Mouse (Mus musculus): ENCODE data around the gene Zfp523. TPM values are rescaled to one million over a fixed set of nuclear protein-coding genes. Genes with fewer than 3 reads are reported as not detected.
A peak's percentile ranks its signal among the peaks of the same experiment; 100 is the strongest.

Gene Zfp523
- polyA plus RNA-seq, 1 experiment from 2014 or later, result 11.7 TPM

GRCm38 (mm10) chr17:28184971-28185638 lies 8.2 kb downstream of the Zfp523 start:
- WGBS (ENCODE audit: missing documents), result 53% methylated on average over 7 of the region's 7 CpGs
- Histone ChIP-seq H3K36me3 (ENCODE audit: inconsistent target) (no peaks in the 10 kb centered on the region), H3K4me3 (ENCODE audit: inconsistent target) (no peak overlapping the region), H3K27ac (no peak overlapping the region), H3K79me2 (ENCODE audit: inconsistent target) (no peaks in the 10 kb centered on the region)

GRCm38 (mm10) chr17:28188313-28188712 lies 11.4 kb downstream of the Zfp523 start:
- WGBS (ENCODE audit: missing documents), result 89% methylated on average over 5 of the region's 5 CpGs
- Histone ChIP-seq H3K79me2 (ENCODE audit: inconsistent target) (no peaks in the 10 kb centered on the region), H3K4me3 (ENCODE audit: inconsistent target) (no peak overlapping the region), H3K36me3 (ENCODE audit: inconsistent target) (no peaks in the 10 kb centered on the region), H3K27ac (no peak overlapping the region)

GRCm38 (mm10) chr17:28192754-28193153 lies 15.8 kb downstream of the Zfp523 start:
- Histone ChIP-seq H3K79me2 (ENCODE audit: inconsistent target) (no peaks in the 10 kb centered on the region), H3K36me3 (ENCODE audit: inconsistent target) (no peaks in the 10 kb centered on the region), H3K4me3 (ENCODE audit: inconsistent target) (no peak overlapping the region), H3K27ac (peak overlapping the region; percentile 12)
- 31% methylated on average over 1 of the region's 1 CpGs for WGBS (ENCODE audit: missing documents)

- WGBS (ENCODE audit: missing documents), result 96% methylated on average over 3 of the region's 3 CpGs
- Histone ChIP-seq H3K36me3 (ENCODE audit: inconsistent target) (no peaks in the 10 kb centered on the region), H3K79me2 (ENCODE audit: inconsistent target) (no peaks in the 10 kb centered on the region), H3K27ac (0 out of 2 replicates have a peak overlapping the region, but pooled peaks have one; percentile 12), H3K4me3 (ENCODE audit: inconsistent target) (no peak overlapping the region)
These were observed 16.6 kb downstream of the Zfp523 start for GRCm38 (mm10) chr17:28193559-28193958.

GRCm38 (mm10) chr17:28195033-28195432 lies 18.1 kb downstream of the Zfp523 start:
- Histone ChIP-seq H3K36me3 (ENCODE audit: inconsistent target) (no peaks in the 10 kb centered on the region), H3K4me3 (ENCODE audit: inconsistent target) (no peak overlapping the region), H3K79me2 (ENCODE audit: inconsistent target) (no peaks in the 10 kb centered on the region), H3K27ac (no peak overlapping the region)
- 98% methylated on average over 10 of the region's 10 CpGs for WGBS (ENCODE audit: missing documents)

GRCm38 (mm10) chr17:28197646-28198045 lies 20.7 kb downstream of the Zfp523 start:
- 96% methylated on average over 15 of the region's 18 CpGs for WGBS (ENCODE audit: missing documents)
- no peak overlapping the region for H3K27ac ChIP-seq
- no peaks in the 10 kb centered on the region for H3K79me2 ChIP-seq (ENCODE audit: inconsistent target)
- H3K36me3 ChIP-seq (ENCODE audit: inconsistent target), result no peaks in the 10 kb centered on the region
- no peak overlapping the region for H3K4me3 ChIP-seq (ENCODE audit: inconsistent target)

GRCm38 (mm10) chr17:28201982-28202381 lies 25.1 kb downstream of the Zfp523 start:
- Histone ChIP-seq H3K36me3 (ENCODE audit: inconsistent target) (no peaks in the 10 kb centered on the region), H3K27ac (no peak overlapping the region), H3K4me3 (ENCODE audit: inconsistent target) (no peak overlapping the region), H3K79me2 (ENCODE audit: inconsistent target) (no peaks in the 10 kb centered on the region)
- 98% methylated on average over 8 of the region's 14 CpGs for WGBS (ENCODE audit: missing documents)

- H3K27ac ChIP-seq, result no peak overlapping the region
- H3K79me2 ChIP-seq (ENCODE audit: inconsistent target), result peaks cover 11% of the 10 kb centered on the region
- H3K4me3 ChIP-seq (ENCODE audit: inconsistent target), result no peak overlapping the region
- H3K36me3 ChIP-seq (ENCODE audit: inconsistent target), result no peaks in the 10 kb centered on the region
- WGBS (ENCODE audit: missing documents), result 45% methylated on average over 14 of the region's 14 CpGs
These were observed 27.3 kb downstream of the Zfp523 start for GRCm38 (mm10) chr17:28204052-28204720.

- no peaks in the 10 kb centered on the region for H3K36me3 ChIP-seq (ENCODE audit: inconsistent target)
- no peak overlapping the region for H3K27ac ChIP-seq
- WGBS (ENCODE audit: missing documents), result 83% methylated on average over 8 of the region's 8 CpGs
- H3K79me2 ChIP-seq (ENCODE audit: inconsistent target), result peaks cover 23% of the 10 kb centered on the region
- H3K4me3 ChIP-seq (ENCODE audit: inconsistent target), result no peak overlapping the region
These were observed 28.5 kb downstream of the Zfp523 start for GRCm38 (mm10) chr17:28205443-28205842.

- Histone ChIP-seq H3K79me2 (ENCODE audit: inconsistent target) (peaks cover 39% of the 10 kb centered on the region), H3K27ac (peak overlapping the region; percentile 97), H3K4me3 (ENCODE audit: inconsistent target) (no peak overlapping the region), H3K36me3 (ENCODE audit: inconsistent target) (no peaks in the 10 kb centered on the region)
- 41% methylated on average over 8 of the region's 8 CpGs for WGBS (ENCODE audit: missing documents)
These were observed 30.2 kb downstream of the Zfp523 start for GRCm38 (mm10) chr17:28207092-28207491.

- Histone ChIP-seq H3K79me2 (ENCODE audit: inconsistent target) (peaks cover 46% of the 10 kb centered on the region), H3K4me3 (ENCODE audit: inconsistent target) (peak within 1 kb of the TSS; percentile 79), H3K36me3 (ENCODE audit: inconsistent target) (no peaks in the 10 kb centered on the region), H3K27ac (peak within 1 kb of the TSS; percentile 97)
- 1% methylated on average over 26 of the region's 26 CpGs for WGBS (ENCODE audit: missing documents)
These were observed 30.8 kb downstream of the Zfp523 start, which contains the start of gene Def6 for GRCm38 (mm10) chr17:28207591-28208313. Gene Def6, plus strand, starts transcription at chr17:28207778.

GRCm38 (mm10) chr17:28208314-28208612 lies 31.3 kb downstream of the Zfp523 start:
- Histone ChIP-seq H3K79me2 (ENCODE audit: inconsistent target) (peaks cover 51% of the 10 kb centered on the region), H3K36me3 (ENCODE audit: inconsistent target) (no peaks in the 10 kb centered on the region), H3K4me3 (ENCODE audit: inconsistent target) (peak overlapping the region; percentile 79), H3K27ac (peak overlapping the region; percentile 97)
- 2% methylated on average over 8 of the region's 8 CpGs for WGBS (ENCODE audit: missing documents)

- Histone ChIP-seq H3K4me3 (ENCODE audit: inconsistent target) (no peak overlapping the region; the same call in 1 of the 2 replicates), H3K79me2 (ENCODE audit: inconsistent target) (peaks cover 62% of the 10 kb centered on the region), H3K36me3 (ENCODE audit: inconsistent target) (no peaks in the 10 kb centered on the region), H3K27ac (peak overlapping the region; percentile 97; the same call in 1 of the 2 replicates)
- 0% methylated on average over 2 of the region's 4 CpGs for WGBS (ENCODE audit: missing documents)
These were observed 32.7 kb downstream of the Zfp523 start for GRCm38 (mm10) chr17:28209457-28210110.

GRCm38 (mm10) chr17:28211921-28212341 lies 35.0 kb downstream of the Zfp523 start:
- Histone ChIP-seq H3K36me3 (ENCODE audit: inconsistent target) (no peaks in the 10 kb centered on the region), H3K79me2 (ENCODE audit: inconsistent target) (peaks cover 62% of the 10 kb centered on the region), H3K4me3 (ENCODE audit: inconsistent target) (no peak overlapping the region), H3K27ac (no peak overlapping the region)
- 41% methylated on average over 6 of the region's 6 CpGs for WGBS (ENCODE audit: missing documents)
